Mouse (Mus musculus) heart, postnatal 25 days (tissue): ENCODE measurements at regions not wholly inside any gene's neighbourhood (a gene's known extent, or its start where the extent isn't known, plus 50 kb on each side); places are given as distances from the start of the nearest gene placed in this dataset.

ENCODE experiments used
- DNase-seq: peaks from one replicate; pipeline ENCODE4 v3.0.0; 2022; ENCODE audit warnings: low spot score
- intact Hi-C: fragments of 180-260 bp; cut with DNase I; formaldehyde crosslinking; loops from one replicate; pipeline ENCODE4 v1.15.1; 2025

DNA sequence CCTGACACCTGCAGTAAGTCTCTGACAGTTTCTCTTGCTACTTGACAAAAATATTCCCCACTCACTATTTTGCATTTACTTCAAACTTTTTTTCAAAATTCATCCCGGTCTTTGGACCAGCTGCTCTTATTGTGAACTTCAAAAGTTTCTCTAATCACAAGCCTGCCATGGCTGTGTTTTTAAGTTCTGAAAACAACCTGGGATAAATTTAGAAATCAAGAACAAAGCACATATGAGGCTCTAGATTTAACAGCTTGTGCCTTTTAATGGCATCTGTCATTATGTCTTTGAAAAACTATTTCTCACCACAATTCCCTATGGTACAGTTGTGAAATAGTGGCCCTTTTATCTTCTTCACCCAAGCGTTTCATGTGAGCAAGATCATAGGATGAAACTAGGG lies 232.4 kb upstream of the Kcnd2 start:
- intact Hi-C loops = no loop called here
- DNase-seq = no peak

DNA sequence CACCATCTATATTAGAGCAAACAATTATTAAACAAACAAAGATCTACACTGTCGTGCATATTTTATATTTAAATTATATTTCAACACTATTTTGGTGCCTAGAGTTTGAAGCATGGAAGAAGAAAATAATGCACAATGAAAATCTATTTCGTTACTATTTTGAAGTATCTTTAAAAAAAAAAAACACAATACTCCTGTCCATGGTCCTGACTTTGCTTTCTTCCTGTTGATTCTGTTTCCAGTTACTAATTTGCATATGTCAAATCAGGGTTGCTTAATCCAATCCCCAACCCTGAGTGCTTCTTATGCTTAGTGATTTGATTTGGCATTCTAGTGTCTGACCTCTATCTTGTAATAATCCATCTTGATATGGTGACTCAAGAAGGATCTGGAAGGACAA lies 210.2 kb upstream of the Kcnd2 start:
- no peak for DNase-seq
- intact Hi-C loops = no loop called here

DNA sequence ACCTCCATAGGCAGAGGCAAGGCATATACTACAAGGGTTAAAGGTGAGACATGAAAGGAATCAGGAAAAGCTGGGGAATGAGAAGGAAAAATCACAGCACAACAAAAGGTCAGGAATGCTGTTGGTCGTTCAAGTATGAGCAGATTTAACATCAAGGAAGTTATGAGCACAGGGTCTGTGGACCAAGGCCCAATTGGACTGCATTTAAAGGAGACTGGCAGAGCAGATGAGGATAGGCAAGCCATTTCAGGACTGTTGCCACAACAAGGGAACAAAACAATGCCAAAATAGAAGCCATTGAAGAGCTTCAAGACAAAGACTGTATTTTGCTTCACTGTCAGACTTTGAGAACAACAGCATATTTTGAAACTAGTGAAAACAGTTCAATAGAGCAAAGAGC lies 167.4 kb upstream of the Kcnd2 start:
- intact Hi-C loops = loop anchor here (10.0 kb wide), 1 partner anchor 167 kb away; the partner anchor contains the start of gene Kcnd2
- no peak for DNase-seq

DNA sequence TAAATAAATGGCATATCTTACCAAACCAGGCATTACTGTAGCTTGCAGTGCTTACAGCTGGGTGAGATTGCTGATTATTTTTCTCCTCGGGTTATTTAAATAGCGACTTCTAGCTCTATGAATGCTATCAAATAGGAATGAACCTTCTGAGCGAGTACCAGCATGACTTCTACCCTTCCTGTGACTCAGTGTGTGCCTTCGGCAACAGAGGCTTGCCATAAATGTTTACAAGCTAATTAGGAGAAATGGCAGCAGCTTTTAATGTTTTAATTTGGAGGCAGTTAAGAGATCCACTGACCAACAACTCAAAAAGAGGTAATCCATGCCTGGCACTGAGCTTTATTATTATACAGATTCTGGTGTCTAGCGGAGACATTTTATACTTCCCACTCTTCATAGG lies 122.3 kb upstream of the Kcnd2 start:
- no peak for DNase-seq
- intact Hi-C loops = no loop called here

DNA sequence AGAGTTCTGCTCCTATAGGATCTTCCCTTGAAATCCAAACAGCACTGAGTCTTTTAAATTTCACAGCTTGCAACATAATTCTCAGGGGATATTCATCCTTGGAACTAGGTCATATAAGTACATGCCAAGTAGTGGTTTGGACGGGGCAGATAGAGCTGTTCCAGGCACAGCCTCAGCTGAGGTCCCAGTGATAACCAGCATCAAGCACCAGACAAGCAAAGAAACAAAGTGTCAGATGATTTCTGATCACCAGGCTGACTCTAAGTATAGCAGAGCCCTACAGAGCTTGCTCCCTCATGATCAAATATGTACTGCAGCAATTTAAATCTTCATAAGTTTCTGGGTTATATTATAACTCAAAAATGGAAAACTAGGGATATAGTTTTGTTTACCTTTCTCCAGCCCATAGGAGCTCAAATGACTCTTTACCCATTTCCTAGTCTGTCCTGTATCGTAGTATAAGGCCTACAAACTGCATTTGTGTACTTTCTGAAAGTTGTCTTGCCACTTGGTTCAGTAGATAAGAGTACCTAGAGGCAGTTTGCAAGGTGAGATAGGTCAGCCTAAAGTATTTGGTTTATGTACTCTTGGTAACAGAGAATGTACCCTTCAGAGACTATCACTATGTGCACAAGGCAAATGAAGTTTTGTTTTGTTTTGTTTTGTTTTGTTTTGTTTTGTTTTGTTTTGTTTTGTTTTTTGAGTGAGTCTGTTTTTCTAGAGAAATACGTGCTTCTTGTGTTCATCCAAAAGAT lies 103.9 kb upstream of the Kcnd2 start:
- no peak for DNase-seq
- intact Hi-C loops = no loop called here

DNA sequence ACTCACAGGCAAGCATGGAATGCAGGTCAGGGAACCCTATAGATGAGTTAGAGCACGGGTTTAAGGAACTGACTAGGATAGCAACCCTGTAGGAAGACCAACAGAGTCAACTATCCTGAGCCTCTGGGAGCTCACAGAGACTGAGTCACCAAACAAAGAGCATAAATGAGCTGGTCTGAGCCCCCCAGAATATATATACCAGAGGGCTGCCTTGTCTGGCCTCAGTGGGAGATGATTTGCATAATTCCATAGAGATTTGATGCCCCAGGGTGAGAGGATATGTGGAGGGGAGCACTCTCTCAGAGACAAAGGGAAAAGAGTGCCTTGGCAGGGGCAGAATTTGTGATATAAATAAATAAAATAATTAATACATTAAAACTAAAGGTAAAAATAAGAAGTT lies 93.2 kb upstream of the Kcnd2 start:
- intact Hi-C loops = no loop called here
- no peak for DNase-seq

DNA sequence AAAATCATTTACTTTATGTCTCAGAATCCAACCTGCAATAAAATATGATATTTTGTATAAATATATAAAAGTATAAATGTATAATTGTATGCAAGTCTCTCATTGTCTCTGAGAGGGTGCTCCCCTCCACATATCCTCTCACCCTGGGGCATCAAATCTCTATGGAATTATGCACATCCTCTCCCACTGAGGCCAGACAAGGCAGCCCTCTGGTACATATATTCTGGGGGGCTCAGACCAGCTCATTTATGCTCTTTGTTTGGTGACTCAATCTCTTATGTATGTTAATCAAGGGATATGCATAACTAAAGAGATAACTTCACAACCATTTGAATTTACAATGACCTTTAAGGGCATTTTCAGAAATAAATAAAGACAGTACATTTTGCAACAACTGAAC lies 92.5 kb upstream of the Kcnd2 start:
- no peak for DNase-seq
- intact Hi-C loops = no loop called here
